Mouse (Mus musculus) heart, embryonic 14.5 days (tissue): Measurements from ENCODE around the gene Trpm4. TPM values are rescaled to one million over a fixed set of nuclear protein-coding genes. Genes with fewer than 3 reads are reported as not detected.

Experiments
- polyA plus RNA-seq: library from polyadenylated mRNA; unstranded; fragments of >200 nt; fragmentation: Nextera tagmentation; extraction: Ambion mirVana; gene quantifications from 2 replicates; pipeline ENCODE4 v1.2.1, GENCODE M21; 2014

Gene Trpm4
- polyA plus RNA-seq, 1 experiment from 2014 or later, result 12.4 TPM

Other genes starting within 250 kb of the Trpm4 start
- 218 and 262 TPM in 2 replicates for gene Rcn3, start 241.6 kb downstream of the Trpm4 start, polyA plus RNA-seq
- gene Fcgrt, start 229.9 kb downstream of the Trpm4 start, polyA plus RNA-seq, result 50.5 and 53.8 TPM in 2 replicates
- 1,053 and 1,103 TPM in 2 replicates for gene Rps11, start 209.3 kb downstream of the Trpm4 start, polyA plus RNA-seq
- gene Rpl13a, start 205.0 kb downstream of the Trpm4 start, polyA plus RNA-seq, result 878 and 918 TPM in 2 replicates
- gene Gm45713, start 197.5 kb downstream of the Trpm4 start, polyA plus RNA-seq, result 0.34 and 0.58 TPM in 2 replicates
- 1.3 and 1.4 TPM in 2 replicates for gene Flt3l, start 197.3 kb downstream of the Trpm4 start, polyA plus RNA-seq
- gene Pih1d1, start 179.5 kb downstream of the Trpm4 start, polyA plus RNA-seq, result 86.3 and 94.5 TPM in 2 replicates
- gene Aldh16a1, start 179.2 kb downstream of the Trpm4 start, polyA plus RNA-seq, result 27.8 and 31.2 TPM in 2 replicates
- 5.3 and 7.8 TPM in 2 replicates for gene Slc17a7, start 169.8 kb downstream of the Trpm4 start, polyA plus RNA-seq
- gene Gfy, start 154.2 kb downstream of the Trpm4 start, polyA plus RNA-seq, result not detected in 2 replicates
- gene Pth2, start 152.8 kb downstream of the Trpm4 start, polyA plus RNA-seq, result 0.61 TPM in 1 of 2 replicates, not detected in the other
- 0.32 and 0.54 TPM in 2 replicates for gene Ccdc155, start 128.9 kb downstream of the Trpm4 start, polyA plus RNA-seq
- gene Dkkl1, start 121.6 kb downstream of the Trpm4 start, polyA plus RNA-seq, result 0.65 and 1.7 TPM in 2 replicates
- 106 and 111 TPM in 2 replicates for gene Tead2, start 118.0 kb downstream of the Trpm4 start, polyA plus RNA-seq
- 1.7 and 1.9 TPM in 2 replicates for gene Cd37, start 94.7 kb downstream of the Trpm4 start, polyA plus RNA-seq
- 0.38 TPM in 1 of 2 replicates, not detected in the other for gene Slc6a16, start 92.7 kb downstream of the Trpm4 start, polyA plus RNA-seq
- gene Slc6a21, start 56.3 kb downstream of the Trpm4 start, polyA plus RNA-seq, result not detected in 2 replicates
- gene Hrc, start 1.5 kb upstream of the Trpm4 start, polyA plus RNA-seq, result 24.1 and 28.3 TPM in 2 replicates
- gene Ppfia3, start 33.2 kb upstream of the Trpm4 start, polyA plus RNA-seq, result 2.7 and 2.8 TPM in 2 replicates
- 1.0 and 1.1 TPM in 2 replicates for gene Lin7b, start 36.8 kb upstream of the Trpm4 start, polyA plus RNA-seq
- gene Snrnp70, start 62.0 kb upstream of the Trpm4 start, polyA plus RNA-seq, result 64.1 and 65.2 TPM in 2 replicates
- gene Kcna7, start 71.9 kb upstream of the Trpm4 start, polyA plus RNA-seq, result 0.32 and 0.38 TPM in 2 replicates
- gene Ntf5, start 79.9 kb upstream of the Trpm4 start, polyA plus RNA-seq, result 1.0 and 1.6 TPM in 2 replicates
- not detected in 2 replicates for gene Lhb, start 87.0 kb upstream of the Trpm4 start, polyA plus RNA-seq
- gene Gys1, start 101.1 kb upstream of the Trpm4 start, polyA plus RNA-seq, result 99.1 and 105 TPM in 2 replicates
- 66.4 and 68.1 TPM in 2 replicates for gene Ruvbl2, start 104.3 kb upstream of the Trpm4 start, polyA plus RNA-seq
- gene Ftl1, start 126.1 kb upstream of the Trpm4 start, polyA plus RNA-seq, result 3,513 and 3,606 TPM in 2 replicates
- gene Bax, start 133.1 kb upstream of the Trpm4 start, polyA plus RNA-seq, result 89.9 and 102 TPM in 2 replicates
- 0.42 and 0.71 TPM in 2 replicates for gene Tulp2, start 148.1 kb upstream of the Trpm4 start, polyA plus RNA-seq
- not detected in 2 replicates for gene Gm45808, start 153.0 kb upstream of the Trpm4 start, polyA plus RNA-seq
- gene Dhdh, start 155.0 kb upstream of the Trpm4 start, polyA plus RNA-seq, result 5.2 and 5.7 TPM in 2 replicates
- 159 and 160 TPM in 2 replicates for gene Nucb1, start 176.6 kb upstream of the Trpm4 start, polyA plus RNA-seq
- gene Ppp1r15a, start 192.5 kb upstream of the Trpm4 start, polyA plus RNA-seq, result 20.5 and 23.3 TPM in 2 replicates
- 0.80 and 1.2 TPM in 2 replicates for gene Plekha4, start 192.6 kb upstream of the Trpm4 start, polyA plus RNA-seq
- gene Hsd17b14, start 221.1 kb upstream of the Trpm4 start, polyA plus RNA-seq, result 0.20 and 0.26 TPM in 2 replicates
- 66.0 and 72.0 TPM in 2 replicates for gene Bcat2, start 236.4 kb upstream of the Trpm4 start, polyA plus RNA-seq